Mouse (Mus musculus) forelimb bud, embryonic 11.5 days (tissue): ENCODE results near the gene 1110032F04Rik.

Experiments used
- DNase-seq: peaks from one replicate; pipeline ENCODE4 v3.0.0-alpha.2; 2012; ENCODE audit warnings: low read depth, low spot score

The 1110032F04Rik gene

DNA sequence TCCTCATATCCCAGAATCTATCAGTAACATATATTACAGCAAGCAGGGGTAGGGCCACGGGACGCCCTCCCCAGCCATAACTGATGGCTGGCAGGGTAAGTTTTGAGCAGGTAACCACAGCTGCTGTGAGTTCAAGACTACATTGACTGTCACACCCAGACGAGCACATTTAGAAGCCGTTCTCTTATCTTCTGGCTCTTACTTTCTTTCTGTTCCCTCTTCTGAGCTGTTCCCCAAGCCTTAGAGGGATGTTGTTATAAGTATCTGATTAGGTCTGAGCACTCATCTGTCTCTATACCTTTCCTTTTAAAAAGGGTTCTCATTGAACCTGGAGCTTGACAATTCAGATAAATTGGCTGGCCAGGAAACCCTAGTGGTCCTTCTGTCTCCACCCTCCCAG is 38.1 kb downstream of the 1110032F04Rik start:
- no peak for DNase-seq
